Mouse (Mus musculus) stomach, embryonic 16.5 days (tissue): ENCODE data around the gene Pyy. TPM values are rescaled to one million over a fixed set of nuclear protein-coding genes. Genes with fewer than 3 reads are reported as not detected.
A peak's percentile ranks its signal among the peaks of the same experiment; 100 is the strongest.

Experiments
- ATAC-seq: fragments of 200-750 bp; cut with Nextera tagmentation; 2 replicates; pipeline ENCODE4 v1.8.0; 2017; ENCODE audit warnings: moderate number of reproducible peaks, moderate TSS enrichment; ENCODE audit not compliant: insufficient read depth, low FRiP score
- H3K27ac ChIP-seq: fragments of 300-500 bp; sonication (generic); 2 replicates; pipeline ENCODE4 v1.5.1; 2014; ENCODE audit warnings: low read length
- H3K27me3 ChIP-seq: fragments of 300-500 bp; sonication (generic); 2 replicates; pipeline ENCODE4 v1.6.1; 2014; ENCODE audit warnings: low read length, control low read depth, mixed read lengths; ENCODE audit not compliant: control insufficient read depth, insufficient read depth
- H3K36me3 ChIP-seq: fragments of 300-500 bp; sonication (generic); 2 replicates; pipeline ENCODE4 v1.6.1; 2014; ENCODE audit warnings: low read length; ENCODE audit not compliant: control insufficient read depth, insufficient read depth
- H3K4me1 ChIP-seq: fragments of 300-500 bp; sonication (generic); 2 replicates; pipeline ENCODE4 v1.6.1; 2014; ENCODE audit warnings: low read length, control low read depth, mixed read lengths; ENCODE audit not compliant: control insufficient read depth, insufficient read depth
- H3K4me2 ChIP-seq: fragments of 300-500 bp; sonication (generic); 2 replicates; pipeline ENCODE4 v1.6.1; 2014; ENCODE audit warnings: low read depth, low read length, mixed read lengths
- H3K4me3 ChIP-seq: fragments of 300-500 bp; sonication (generic); replicated peaks from 2 replicates; pipeline ENCODE4 v1.5.1; 2014; ENCODE audit warnings: mild to moderate bottlenecking, low read length
- H3K9ac ChIP-seq: fragments of 300-500 bp; sonication (generic); 2 replicates; pipeline ENCODE4 v1.6.1; 2014; ENCODE audit warnings: low read length
- H3K9me3 ChIP-seq: fragments of 300-500 bp; sonication (generic); replicated peaks from 2 replicates; pipeline ENCODE4 v1.6.1; 2016; ENCODE audit warnings: low read length, control low read depth; ENCODE audit not compliant: control insufficient read depth
- WGBS: fragments of 180-500 bp; shearing (Covaris S2); extraction: QIAGEN DNeasy Blood & Tissue Kit; methylation state at CpG from one replicate; pipeline ENCODE4 v1.1.7; 2014; 5-methylcytosine and 5-hydroxymethylcytosine counted together
- polyA plus RNA-seq: library from polyadenylated mRNA; unstranded; fragments of >200 nt; fragmentation: Nextera tagmentation; extraction: Ambion mirVana; gene quantifications from 2 replicates; pipeline ENCODE4 v1.2.1, GENCODE M21; 2015

The Pyy gene
- polyA plus RNA-seq, 1 experiment from 2014 or later: 56.0 TPM

GRCm38 (mm10) chr11:102063076-102063475 is 44.6 kb downstream of the Pyy start:
- Histone ChIP-seq H3K27me3 (no peaks in the 10 kb centered on the region; the same call in 1 of the 2 replicates), H3K9me3 (no peaks in the 10 kb centered on the region), H3K36me3 (no peaks in the 10 kb centered on the region), H3K9ac (no peak overlapping the region), H3K27ac (no peak overlapping the region), H3K4me2 (no peak overlapping the region), H3K4me3 (no peak overlapping the region), H3K4me1 (peaks cover 6% of the 10 kb centered on the region; the same call in 1 of the 2 replicates)
- no peak for ATAC-seq
- 70% methylated on average over 13 of the region's 13 CpGs for WGBS

GRCm38 (mm10) chr11:102061941-102062473 is 45.6 kb downstream of the Pyy start:
- Histone ChIP-seq H3K27me3 (no peaks in the 10 kb centered on the region; the same call in 1 of the 2 replicates), H3K9me3 (no peaks in the 10 kb centered on the region), H3K4me1 (peaks cover 6% of the 10 kb centered on the region; the same call in 1 of the 2 replicates), H3K4me3 (no peak overlapping the region), H3K4me2 (no peak overlapping the region), H3K9ac (no peak overlapping the region), H3K36me3 (no peaks in the 10 kb centered on the region), H3K27ac (no peak overlapping the region)
- ATAC-seq: no peak
- 29% methylated on average over 16 of the region's 16 CpGs for WGBS

- WGBS: 3% methylated on average over 23 of the region's 23 CpGs
- Histone ChIP-seq H3K9ac (peak overlapping the region; percentile 52; the same call in 1 of the 2 replicates), H3K36me3 (no peaks in the 10 kb centered on the region), H3K27me3 (no peaks in the 10 kb centered on the region; the same call in 1 of the 2 replicates), H3K4me3 (peak overlapping the region; percentile 39), H3K27ac (no peak overlapping the region), H3K4me1 (peaks cover 6% of the 10 kb centered on the region; the same call in 1 of the 2 replicates), H3K9me3 (no peaks in the 10 kb centered on the region), H3K4me2 (peak overlapping the region; percentile 67)
- ATAC-seq: peak; percentile 74; the same call in 1 of the 2 replicates
These were observed 46.2 kb downstream of the Pyy start for GRCm38 (mm10) chr11:102061236-102061940.

Other genes starting within 250 kb of the Pyy start
- gene Meox1, start 213.5 kb downstream of the Pyy start, polyA plus RNA-seq: 5.2 and 6.0 TPM in 2 replicates
- not detected in 2 replicates for gene Sost, start 140.8 kb downstream of the Pyy start, polyA plus RNA-seq
- gene Cfap97d1, start 123.6 kb downstream of the Pyy start, polyA plus RNA-seq: not detected in 2 replicates
- gene Dusp3, start 120.8 kb downstream of the Pyy start, polyA plus RNA-seq: 26.1 and 26.3 TPM in 2 replicates
- 7.4 and 9.6 TPM in 2 replicates for gene Mpp3, start 79.4 kb downstream of the Pyy start, polyA plus RNA-seq
- 2.9 and 3.5 TPM in 2 replicates for gene Cd300lg, start 66.3 kb downstream of the Pyy start, polyA plus RNA-seq
- gene Mpp2, start 19.3 kb downstream of the Pyy start, polyA plus RNA-seq: 7.9 and 8.3 TPM in 2 replicates
- gene Ppy, start 6.5 kb downstream of the Pyy start, polyA plus RNA-seq: 6.0 and 6.7 TPM in 2 replicates
- gene Nags, start 37.7 kb upstream of the Pyy start, polyA plus RNA-seq: 3.2 and 4.2 TPM in 2 replicates
- 27.9 and 29.0 TPM in 2 replicates for gene Tmem101, start 48.6 kb upstream of the Pyy start, polyA plus RNA-seq
- 79.2 and 85.4 TPM in 2 replicates for gene Lsm12, start 77.5 kb upstream of the Pyy start, polyA plus RNA-seq
- gene G6pc3, start 81.8 kb upstream of the Pyy start, polyA plus RNA-seq: 28.0 and 28.7 TPM in 2 replicates
- 60.6 and 67.4 TPM in 2 replicates for gene Hdac5, start 122.3 kb upstream of the Pyy start, polyA plus RNA-seq
- 10.8 and 12.4 TPM in 2 replicates for gene BC030867, start 141.1 kb upstream of the Pyy start, polyA plus RNA-seq
- gene Asb16, start 160.9 kb upstream of the Pyy start, polyA plus RNA-seq: 0.12 TPM in 1 of 2 replicates, not detected in the other
- gene Tmub2, start 177.1 kb upstream of the Pyy start, polyA plus RNA-seq: 53.0 and 53.4 TPM in 2 replicates
- 12.2 and 13.2 TPM in 2 replicates for gene Atxn7l3, start 188.8 kb upstream of the Pyy start, polyA plus RNA-seq
- gene Ubtf, start 211.9 kb upstream of the Pyy start, polyA plus RNA-seq: 70.5 and 71.4 TPM in 2 replicates